Mouse (Mus musculus): ENCODE measurements around the gene Fgfr3. TPM values are rescaled to one million over a fixed set of nuclear protein-coding genes. Genes with fewer than 3 reads are reported as not detected.

Fgfr3 gene
- total RNA-seq, 1 experiment: 3.9 TPM

DNA sequence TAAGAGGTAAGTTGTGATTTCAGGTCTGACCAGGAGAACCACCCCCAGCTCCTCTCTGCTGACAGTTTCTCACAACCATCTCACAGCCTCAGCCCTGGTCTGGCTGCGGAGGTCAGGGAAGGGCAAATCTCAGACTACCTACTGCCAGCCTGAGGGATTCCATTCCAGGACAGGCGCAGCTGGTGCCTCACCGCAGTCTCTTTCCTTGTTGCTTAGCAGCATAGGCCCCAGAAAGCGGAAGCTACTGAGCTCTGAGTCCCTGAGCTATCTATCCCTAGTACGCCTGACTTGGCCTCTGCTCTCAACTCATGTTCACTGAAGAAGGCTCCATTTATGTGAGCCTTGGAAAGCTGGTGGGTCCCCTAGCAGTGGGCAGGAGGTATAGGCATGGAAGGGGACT lies 3.0 kb upstream of the Fgfr3 start:
- Histone ChIP-seq H3K27ac (ENCODE audit: insufficient read depth, low read depth, low read length, poor library complexity, severe bottlenecking) (no peak overlapping the region), H3K9ac (ENCODE audit: insufficient read depth, low read depth, low read length, poor library complexity, severe bottlenecking) (no peak overlapping the region), H3K9me3 (ENCODE audit: control insufficient read depth, insufficient read depth, low read depth, low read length) (no peaks in the 10 kb centered on the region), H3K36me3 (ENCODE audit: control insufficient read depth, insufficient read depth, low read length, poor library complexity, severe bottlenecking) (no peaks in the 10 kb centered on the region), H3K4me1 (ENCODE audit: control insufficient read depth in 2 of 2, insufficient read depth in 2 of 2, low read length in 2 of 2, poor library complexity in 1 of 2) (peaks cover 0 to 3% of the 10 kb centered on the region in 2 experiments; a peak in 1 of 4 replicates), H3K4me3 (ENCODE audit: insufficient read depth in 1 of 2, low read depth in 1 of 2, low read length in 2 of 2, poor library complexity in 1 of 2, severe bottlenecking in 1 of 2) (no peak overlapping the region)
- in situ Hi-C loops (cut with MboI; ENCODE audit: low sequenced_read_pairs in 2 of 2, unreplicated experiment in 2 of 2): loop anchor here in 1 of 2 experiments (25.0 kb wide), 1 partner anchor 1669 kb away; the partner anchor contains the start of gene Hmx1
- TF ChIP-seq MAFK (IDR thresholded peaks at IDR 0.05; ENCODE audit: insufficient read depth, low read depth, low read length): no peak
- no peak for TF ChIP-seq ZC3H11A (IDR thresholded peaks at IDR 0.05; ENCODE audit: borderline replicate concordance, low read depth, low read length)
- TF ChIP-seq CHD2 (IDR thresholded peaks at IDR 0.05; ENCODE audit: low read depth, low read length): no peak
- TF ChIP-seq HCFC1 (IDR thresholded peaks at IDR 0.05; ENCODE audit: borderline replicate concordance, insufficient read depth, low read length): no peak
- no peak for TF ChIP-seq ZNF384 (IDR thresholded peaks at IDR 0.05; ENCODE audit: low read depth, low read length)
- no peak for DNase-seq (ENCODE audit: low read depth, low spot score)

DNA sequence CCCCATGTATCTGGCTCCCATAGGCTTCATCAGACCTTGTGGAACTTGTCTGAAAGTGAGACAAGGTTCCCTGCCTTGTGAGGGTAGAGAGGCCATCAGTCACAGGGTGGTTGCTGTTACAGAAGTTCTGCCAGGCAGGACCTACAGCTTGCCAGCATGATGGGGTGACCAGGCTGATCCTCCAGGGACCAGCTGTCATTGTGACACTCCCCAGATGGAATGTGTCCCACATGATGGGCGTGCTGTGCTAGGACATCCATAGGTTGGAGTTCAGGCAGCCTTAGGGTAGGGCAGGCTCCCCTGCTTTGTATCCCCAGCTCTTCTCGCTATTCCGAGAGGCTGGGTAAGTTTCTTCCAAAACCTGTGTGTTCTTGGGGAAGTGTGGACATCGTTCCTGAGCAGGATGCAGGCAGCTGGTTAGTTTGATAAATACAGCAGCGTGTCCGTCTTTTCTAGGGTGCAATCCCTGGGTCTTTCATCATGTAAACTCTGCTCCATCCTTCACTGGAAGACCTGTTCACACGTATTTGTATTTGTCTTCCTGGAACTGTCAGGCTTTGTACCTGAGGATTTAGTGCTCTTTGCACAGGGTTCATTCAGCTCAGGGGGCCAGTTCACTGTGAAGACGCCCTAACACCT lies 503 bp upstream of the Fgfr3 start:
- peak overlapping the region; percentile 55 to 72; a peak in 3 of 4 replicates for H3K4me3 ChIP-seq (ENCODE audit: insufficient read depth in 1 of 2, low read depth in 1 of 2, low read length in 2 of 2, poor library complexity in 1 of 2, severe bottlenecking in 1 of 2)
- H3K9ac ChIP-seq (ENCODE audit: insufficient read depth, low read depth, low read length, poor library complexity, severe bottlenecking): no peak overlapping the region
- H3K4me1 ChIP-seq (ENCODE audit: control insufficient read depth in 2 of 2, insufficient read depth in 2 of 2, low read length in 2 of 2, poor library complexity in 1 of 2): peaks cover 0 to 7% of the 10 kb centered on the region in 2 experiments; a peak in 1 of 4 replicates
- H3K36me3 ChIP-seq (ENCODE audit: control insufficient read depth, insufficient read depth, low read length, poor library complexity, severe bottlenecking): no peaks in the 10 kb centered on the region
- in situ Hi-C loops (cut with MboI; ENCODE audit: low sequenced_read_pairs in 2 of 2, unreplicated experiment in 2 of 2): loop anchor here in 1 of 2 experiments (10.0 to 25.0 kb wide), 2 partner anchors 286 to 1666 kb away; partner anchors contain the start of genes Hmx1 and Nkx1-1
- H3K9me3 ChIP-seq (ENCODE audit: control insufficient read depth, insufficient read depth, low read depth, low read length): no peaks in the 10 kb centered on the region
- H3K27ac ChIP-seq (ENCODE audit: insufficient read depth, low read depth, low read length, poor library complexity, severe bottlenecking): no peak overlapping the region
- no peak for DNase-seq (ENCODE audit: low read depth, low spot score)
- TF ChIP-seq ZNF384 (IDR thresholded peaks at IDR 0.05; ENCODE audit: low read depth, low read length) (no peak), CHD2 (IDR thresholded peaks at IDR 0.05; ENCODE audit: low read depth, low read length) (no peak), ZC3H11A (IDR thresholded peaks at IDR 0.05; ENCODE audit: borderline replicate concordance, low read depth, low read length) (no peak), HCFC1 (IDR thresholded peaks at IDR 0.05; ENCODE audit: borderline replicate concordance, insufficient read depth, low read length) (no peak), MAFK (IDR thresholded peaks at IDR 0.05; ENCODE audit: insufficient read depth, low read depth, low read length) (no peak)

DNA sequence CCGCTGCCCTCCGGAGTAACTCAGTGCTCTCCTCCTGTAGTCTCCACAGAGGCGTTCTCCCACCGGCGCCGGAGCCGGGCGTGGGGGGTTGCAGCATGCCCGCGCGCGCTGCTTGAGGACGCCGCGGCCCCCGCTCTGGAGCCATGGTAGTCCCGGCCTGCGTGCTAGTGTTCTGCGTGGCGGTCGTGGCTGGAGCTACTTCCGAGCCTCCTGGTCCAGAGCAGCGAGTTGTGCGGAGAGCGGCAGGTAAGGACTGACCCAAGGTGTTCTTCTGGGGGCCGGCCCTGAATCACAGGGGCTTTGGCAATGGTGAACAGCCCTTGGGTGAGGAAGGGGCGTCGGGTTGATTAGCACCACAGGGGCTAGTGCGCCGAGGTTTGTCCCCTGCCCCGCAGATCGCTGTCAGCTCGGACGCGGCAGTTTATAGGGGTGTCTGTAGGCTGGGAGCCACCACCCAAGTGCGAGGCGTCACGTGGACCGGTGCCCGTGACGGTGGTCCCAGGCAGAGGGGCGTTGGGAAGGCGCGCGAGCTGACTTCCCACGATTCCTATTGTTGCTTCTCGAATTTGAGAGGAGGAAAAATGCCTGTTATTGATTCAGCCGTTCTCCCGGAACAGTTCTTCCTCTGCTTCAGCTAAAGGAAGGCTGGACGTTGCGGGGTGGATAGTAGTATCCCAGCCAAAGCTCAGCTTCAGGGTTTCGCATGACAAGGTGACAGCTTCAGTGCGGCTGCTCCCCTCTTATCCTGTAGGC lies 968 bp downstream of the Fgfr3 start:
- no peak for DNase-seq (ENCODE audit: low read depth, low spot score)
- in situ Hi-C loops (cut with MboI; ENCODE audit: low sequenced_read_pairs in 2 of 2, unreplicated experiment in 2 of 2): loop anchor here in 1 of 2 experiments (10.0 to 25.0 kb wide), 2 partner anchors 288 to 1665 kb away; partner anchors contain the start of genes Hmx1 and Nkx1-1
- Histone ChIP-seq H3K4me3 (ENCODE audit: insufficient read depth in 1 of 2, low read depth in 1 of 2, low read length in 2 of 2, poor library complexity in 1 of 2, severe bottlenecking in 1 of 2) (peak overlapping the region; percentile 55 to 72), H3K9me3 (ENCODE audit: control insufficient read depth, insufficient read depth, low read depth, low read length) (no peaks in the 10 kb centered on the region), H3K27ac (ENCODE audit: insufficient read depth, low read depth, low read length, poor library complexity, severe bottlenecking) (no peak overlapping the region), H3K9ac (ENCODE audit: insufficient read depth, low read depth, low read length, poor library complexity, severe bottlenecking) (peak overlapping the region; percentile 53), H3K4me1 (ENCODE audit: control insufficient read depth in 2 of 2, insufficient read depth in 2 of 2, low read length in 2 of 2, poor library complexity in 1 of 2) (peaks cover 0 to 7% of the 10 kb centered on the region in 2 experiments; a peak in 1 of 4 replicates), H3K36me3 (ENCODE audit: control insufficient read depth, insufficient read depth, low read length, poor library complexity, severe bottlenecking) (no peaks in the 10 kb centered on the region)
- TF ChIP-seq MAFK (IDR thresholded peaks at IDR 0.05; ENCODE audit: insufficient read depth, low read depth, low read length) (no peak), CHD2 (IDR thresholded peaks at IDR 0.05; ENCODE audit: low read depth, low read length) (no peak), ZC3H11A (IDR thresholded peaks at IDR 0.05; ENCODE audit: borderline replicate concordance, low read depth, low read length) (no peak), ZNF384 (IDR thresholded peaks at IDR 0.05; ENCODE audit: low read depth, low read length) (no peak), HCFC1 (IDR thresholded peaks at IDR 0.05; ENCODE audit: borderline replicate concordance, insufficient read depth, low read length) (no peak)

DNA sequence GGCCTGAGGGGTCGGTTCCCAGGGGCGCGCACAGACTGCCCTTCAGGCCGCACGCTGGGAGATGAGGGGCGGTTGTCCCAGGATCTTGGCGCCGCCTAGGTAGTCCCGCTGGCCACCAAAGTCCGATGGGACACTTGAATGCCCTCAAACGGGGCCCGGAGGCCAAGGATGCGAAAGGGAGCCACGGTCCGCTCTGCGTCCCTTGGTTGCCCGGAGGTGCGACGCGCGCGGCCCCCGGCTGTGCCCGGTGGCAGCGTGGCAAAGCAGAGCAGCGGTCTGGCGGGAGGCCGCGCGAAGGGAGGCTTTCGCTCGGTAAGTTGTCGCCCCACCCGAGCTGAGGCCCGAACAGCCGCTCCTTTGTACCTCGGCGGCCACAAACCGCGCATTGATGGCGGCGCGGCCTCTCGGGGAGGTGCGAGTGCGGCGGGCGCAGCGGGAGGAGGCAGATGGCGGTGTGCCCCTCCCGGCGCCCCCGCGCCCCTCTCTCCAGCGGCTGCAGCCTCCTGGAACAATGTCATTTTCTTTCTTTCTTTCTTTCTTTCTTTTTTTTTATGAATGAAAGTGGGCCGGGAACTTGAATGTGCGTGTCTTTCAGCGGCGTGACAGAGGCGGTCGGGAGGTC lies 1.7 kb downstream of the Fgfr3 start:
- H3K4me3 ChIP-seq (ENCODE audit: insufficient read depth in 1 of 2, low read depth in 1 of 2, low read length in 2 of 2, poor library complexity in 1 of 2, severe bottlenecking in 1 of 2): peak overlapping the region; percentile 26 to 55
- H3K9me3 ChIP-seq (ENCODE audit: control insufficient read depth, insufficient read depth, low read depth, low read length): no peaks in the 10 kb centered on the region
- no peak for DNase-seq (ENCODE audit: low read depth, low spot score)
- in situ Hi-C loops (cut with MboI; ENCODE audit: low sequenced_read_pairs in 2 of 2, unreplicated experiment in 2 of 2): loop anchor here in 1 of 2 experiments (10.0 to 25.0 kb wide), 2 partner anchors 288 to 1664 kb away; partner anchors contain the start of genes Hmx1 and Nkx1-1
- TF ChIP-seq ZC3H11A (IDR thresholded peaks at IDR 0.05; ENCODE audit: borderline replicate concordance, low read depth, low read length) (no peak), CHD2 (IDR thresholded peaks at IDR 0.05; ENCODE audit: low read depth, low read length) (no peak), MAFK (IDR thresholded peaks at IDR 0.05; ENCODE audit: insufficient read depth, low read depth, low read length) (no peak), HCFC1 (IDR thresholded peaks at IDR 0.05; ENCODE audit: borderline replicate concordance, insufficient read depth, low read length) (no peak), ZNF384 (IDR thresholded peaks at IDR 0.05; ENCODE audit: low read depth, low read length) (no peak)
- H3K36me3 ChIP-seq (ENCODE audit: control insufficient read depth, insufficient read depth, low read length, poor library complexity, severe bottlenecking): no peaks in the 10 kb centered on the region
- no peak overlapping the region for H3K27ac ChIP-seq (ENCODE audit: insufficient read depth, low read depth, low read length, poor library complexity, severe bottlenecking)
- no peak overlapping the region for H3K9ac ChIP-seq (ENCODE audit: insufficient read depth, low read depth, low read length, poor library complexity, severe bottlenecking)
- H3K4me1 ChIP-seq (ENCODE audit: control insufficient read depth in 2 of 2, insufficient read depth in 2 of 2, low read length in 2 of 2, poor library complexity in 1 of 2): peaks cover 0 to 7% of the 10 kb centered on the region in 2 experiments; a peak in 1 of 4 replicates
